Comparison of ENCODE assay signal across 13 mouse cellular contexts in genomic region chr5:124637300-124637699, GRCm38 (mm10). TPM values are rescaled to one million over a fixed set of nuclear protein-coding genes. Genes with fewer than 3 reads are reported as not detected.
DNase-seq lines count a peak whose midpoint lies in the region; ATAC-seq and TF ChIP-seq lines count a peak whose summit lies in the region.
"Had no signal": no experiment of that assay in that cellular context is flagged by ENCODE, and none has a peak within 500 bp of the region (broad histone marks: within the 10 kb centered on the region; RNA-seq: fewer than 3 reads in every experiment).

No protein-coding gene starts in this region.

- H3K4me1 ChIP-seq in hindbrain, embryonic 16.5 days (ENCODE audit: control insufficient read depth, insufficient read depth, low read depth, low read length) = no peaks in the 10 kb centered on the region
- H3K4me1 ChIP-seq: midbrain, embryonic 12.5 days; stomach, embryonic 15.5 days had no signal

- H3K9me3 ChIP-seq in hindbrain, embryonic 16.5 days (ENCODE audit: control insufficient read depth, low read length) = no peaks in the 10 kb centered on the region
- H3K9me3 ChIP-seq: midbrain, embryonic 12.5 days; stomach, embryonic 15.5 days had no signal

- no peak for ATAC-seq in hindbrain, embryonic 16.5 days

- H3K27ac ChIP-seq in hindbrain, embryonic 16.5 days (ENCODE audit: low read depth, low read length) = no peak overlapping the region
- H3K27ac ChIP-seq: left cerebral cortex, adult 2 months; midbrain, embryonic 12.5 days; stomach, embryonic 15.5 days had no signal

- no peak overlapping the region for H3K4me3 ChIP-seq in myocyte
- H3K4me3 ChIP-seq in hindbrain, embryonic 16.5 days (ENCODE audit: low read length) = no peak overlapping the region
- H3K4me3 ChIP-seq: left cerebral cortex, adult 2 months; midbrain, embryonic 12.5 days; stomach, embryonic 15.5 days had no signal

- WGBS in hindbrain, embryonic 16.5 days = 83% methylated on average over 11 of the region's 11 CpGs

- DNase-seq in right cerebral cortex, adult 18-20 months = peak; percentile 64
- DNase-seq in right cerebral cortex, postnatal 25 days = no peak
- peak; percentile 58 for DNase-seq in R1 (ENCODE audit: low read depth, low spot score)
- DNase-seq in thymus, postnatal 36 days = peak; percentile 75 to 86
- no peak for DNase-seq in neural tube, embryonic 10.5 days (ENCODE audit: extremely low spot score, low spot score)
- DNase-seq: gastrocnemius, postnatal 36 days; kidney, adult 2 months; lung, adult 18-20 months had no signal

- no peak overlapping the region for H3ac ChIP-seq in myocyte (ENCODE audit: control insufficient read depth, insufficient read length)

- H3K79me2 ChIP-seq in myocyte (ENCODE audit: control insufficient read depth, insufficient read depth) = peaks cover 4% of the 10 kb centered on the region

- H3K27me3 ChIP-seq in myocyte (ENCODE audit: control insufficient read depth, insufficient read depth, insufficient read length) = no peaks in the 10 kb centered on the region
- H3K27me3 ChIP-seq in hindbrain, embryonic 16.5 days (replicated peaks; ENCODE audit: control insufficient read depth, insufficient read depth, low read length) = no peaks in the 10 kb centered on the region
- H3K27me3 ChIP-seq: midbrain, embryonic 12.5 days; stomach, embryonic 15.5 days had no signal

- peak overlapping the region; percentile 67 for H3K4me2 ChIP-seq in myocyte (ENCODE audit: low read depth)
- no peak overlapping the region for H3K4me2 ChIP-seq in hindbrain, embryonic 16.5 days (ENCODE audit: low read length)
- H3K4me2 ChIP-seq: midbrain, embryonic 12.5 days; stomach, embryonic 15.5 days had no signal

- peaks cover 28% of the 10 kb centered on the region for H3K36me3 ChIP-seq in myocyte (ENCODE audit: control insufficient read depth, insufficient read depth)
- H3K36me3 ChIP-seq in hindbrain, embryonic 16.5 days (ENCODE audit: control insufficient read depth, insufficient read depth, low read length) = peaks cover 66% of the 10 kb centered on the region

- TF ChIP-seq POLR2A in myocyte (IDR thresholded peaks at IDR 0.05; ENCODE audit: insufficient read length, low read depth) = no peak

- no peak overlapping the region for H3K9ac ChIP-seq in hindbrain, embryonic 16.5 days (ENCODE audit: low read depth, low read length)
- H3K9ac ChIP-seq: midbrain, embryonic 12.5 days; stomach, embryonic 15.5 days had no signal

TF ChIP-seq in myocyte, 11 proteins besides CTCF, POLR2A, EP300 and RAD21:
- TF ChIP-seq MAX (IDR thresholded peaks at IDR 0.05; ENCODE audit: low read depth) (no peak), SRF (IDR thresholded peaks at IDR 0.05; ENCODE audit: control insufficient read depth, insufficient read length, low read depth) (no peak), E2F4 (IDR thresholded peaks at IDR 0.05; ENCODE audit: insufficient read depth) (no peak), POLR2AphosphoS2 (IDR thresholded peaks at IDR 0.05; ENCODE audit: insufficient read length, low read depth) (no peak), CEBPB (IDR thresholded peaks at IDR 0.05; ENCODE audit: insufficient read depth, poor library complexity, severe bottlenecking) (no peak), MYOD1 (IDR thresholded peaks at IDR 0.05; ENCODE audit: control insufficient read depth in 1 of 3, insufficient read length in 2 of 3, low read depth in 2 of 3) (peak; percentile 83 to 99 (median 98)), USF1 (IDR thresholded peaks at IDR 0.05; ENCODE audit: low read depth) (no peak), TCF12 (IDR thresholded peaks at IDR 0.05; ENCODE audit: insufficient read depth, poor library complexity, severe bottlenecking) (peak; percentile 91), MYOG (IDR thresholded peaks at IDR 0.05; ENCODE audit: control insufficient read depth in 1 of 3, insufficient read depth in 1 of 3, insufficient read length in 2 of 3, low read depth in 2 of 3) (peak; percentile 92 to 96 (median 94)), TCF3 (IDR thresholded peaks at IDR 0.05; ENCODE audit: insufficient read length, low read depth) (peak; percentile 65), REST (IDR thresholded peaks at IDR 0.05; ENCODE audit: insufficient read depth, insufficient read length) (no peak)

RNA-seq across cellular contexts. Expression of gene Atp6v0a2, which starts 8.9 kb away (rescaled TPM):
- polyA plus RNA-seq in myocyte (2012; fragmentation: generic; extraction: Trizol) = 31.8 TPM
- polyA plus RNA-seq in hindbrain, embryonic 16.5 days (2015; fragmentation: Nextera tagmentation; extraction: Ambion mirVana) = 32.0 and 35.1 TPM in 2 replicates

RNA-seq across cellular contexts. Expression of gene Gtf2h3, which starts 58.4 kb away (rescaled TPM):
- polyA plus RNA-seq in myocyte (2012; fragmentation: generic; extraction: Trizol) = 25.3 TPM
- 36.3 and 40.2 TPM in 2 replicates for polyA plus RNA-seq in hindbrain, embryonic 16.5 days (2015; fragmentation: Nextera tagmentation; extraction: Ambion mirVana)

RNA-seq across cellular contexts. Expression of gene Eif2b1, which starts 58.4 kb away (rescaled TPM):
- 37.6 TPM for polyA plus RNA-seq in myocyte (2012; fragmentation: generic; extraction: Trizol)
- 64.1 and 66.3 TPM in 2 replicates for polyA plus RNA-seq in hindbrain, embryonic 16.5 days (2015; fragmentation: Nextera tagmentation; extraction: Ambion mirVana)

Comparison
In these comparisons a context has a peak if more than half of its experiments do, and no peak if none do; other contexts are left out.
1. DNase-seq: peak in right cerebral cortex, adult 18-20 months (single experiment), R1 (single experiment) and thymus, postnatal 36 days (2 of 2); none in right cerebral cortex, postnatal 25 days (single experiment) and neural tube, embryonic 10.5 days (single experiment).